Mouse (Mus musculus): ENCODE measurements around the gene Sult1a1. TPM values are rescaled to one million over a fixed set of nuclear protein-coding genes. Genes with fewer than 3 reads are reported as not detected.

The Sult1a1 gene
- total RNA-seq, 2 experiments from 2014 or later: 10.7 to 16.5 TPM

GRCm38 (mm10) chr7:126668452-126668851 lies 7.8 kb downstream of the Sult1a1 start:
- no peak for DNase-seq (ENCODE audit: low spot score in 2 of 2)

- no peak for DNase-seq (ENCODE audit: low spot score in 2 of 2)
These were observed 8.6 kb downstream of the Sult1a1 start for GRCm38 (mm10) chr7:126667495-126668090.

GRCm38 (mm10) chr7:126665269-126665668 lies 11.0 kb downstream of the Sult1a1 start:
- DNase-seq (ENCODE audit: low spot score in 2 of 2): no peak

- DNase-seq (ENCODE audit: low spot score in 2 of 2): no peak
These were observed 12.6 kb downstream of the Sult1a1 start for GRCm38 (mm10) chr7:126663646-126664045.

- no peak for DNase-seq (ENCODE audit: low spot score in 2 of 2)
These were observed 16.5 kb downstream of the Sult1a1 start for GRCm38 (mm10) chr7:126659771-126660170.

GRCm38 (mm10) chr7:126657522-126657921 lies 18.7 kb downstream of the Sult1a1 start:
- no peak for DNase-seq (ENCODE audit: low spot score in 2 of 2)

GRCm38 (mm10) chr7:126655695-126656094 lies 20.5 kb downstream of the Sult1a1 start:
- DNase-seq (ENCODE audit: low spot score in 2 of 2): no peak

GRCm38 (mm10) chr7:126653991-126654390 lies 22.2 kb downstream of the Sult1a1 start:
- no peak for DNase-seq (ENCODE audit: low spot score in 2 of 2)

- DNase-seq (ENCODE audit: low spot score in 2 of 2): no peak
These were observed 25.4 kb downstream of the Sult1a1 start for GRCm38 (mm10) chr7:126650852-126651251.

- peak; percentile 93 to 96 for DNase-seq (ENCODE audit: low spot score in 2 of 2)
These were observed 26.8 kb downstream of the Sult1a1 start, which contains the start of gene Sgf29 for GRCm38 (mm10) chr7:126649231-126650051. Gene Sgf29, plus strand, starts transcription at chr7:126649309.

- DNase-seq (ENCODE audit: low spot score in 2 of 2): no peak
These were observed 27.7 kb downstream of the Sult1a1 start for GRCm38 (mm10) chr7:126648486-126648885.

- DNase-seq (ENCODE audit: low spot score in 2 of 2): no peak
These were observed 30.5 kb downstream of the Sult1a1 start for GRCm38 (mm10) chr7:126645708-126646107.

- DNase-seq (ENCODE audit: low spot score in 2 of 2): no peak
These were observed 31.3 kb downstream of the Sult1a1 start for GRCm38 (mm10) chr7:126644914-126645313.

- DNase-seq (ENCODE audit: low spot score in 2 of 2): no peak
These were observed 31.9 kb downstream of the Sult1a1 start for GRCm38 (mm10) chr7:126644345-126644744.

- DNase-seq (ENCODE audit: low spot score in 2 of 2): peak; percentile 7 to 42
These were observed 33.0 kb downstream of the Sult1a1 start for GRCm38 (mm10) chr7:126643244-126643617.

GRCm38 (mm10) chr7:126642545-126643243 lies 33.5 kb downstream of the Sult1a1 start:
- DNase-seq (ENCODE audit: low spot score in 2 of 2): no peak

GRCm38 (mm10) chr7:126636733-126637520 lies 39.3 kb downstream of the Sult1a1 start:
- DNase-seq (ENCODE audit: low spot score in 2 of 2): peak in 1 of 2 experiments; percentile 34

GRCm38 (mm10) chr7:126635375-126635774 lies 40.9 kb downstream of the Sult1a1 start:
- DNase-seq (ENCODE audit: low spot score in 2 of 2): no peak

- no peak for DNase-seq (ENCODE audit: low spot score in 2 of 2)
These were observed 43.8 kb downstream of the Sult1a1 start for GRCm38 (mm10) chr7:126632478-126632877.

GRCm38 (mm10) chr7:126630824-126631518 lies 45.3 kb downstream of the Sult1a1 start, which contains the start of gene Nupr1:
Gene Nupr1, minus strand, starts transcription at chr7:126630861.
- DNase-seq (ENCODE audit: low spot score in 2 of 2): no peak

Data from layer of hippocampus, postnatal 14 days (tissue).